Mouse (Mus musculus) lung, adult 18-20 months (tissue): Measurements from ENCODE around the gene Fgfr1op.

ENCODE experiments used
- DNase-seq, 2 experiments: peaks; one replicate each; pipeline ENCODE4 v3.0.0; 2022; ENCODE audit warnings: mixed read lengths in 2 of 2

Gene Fgfr1op

DNA sequence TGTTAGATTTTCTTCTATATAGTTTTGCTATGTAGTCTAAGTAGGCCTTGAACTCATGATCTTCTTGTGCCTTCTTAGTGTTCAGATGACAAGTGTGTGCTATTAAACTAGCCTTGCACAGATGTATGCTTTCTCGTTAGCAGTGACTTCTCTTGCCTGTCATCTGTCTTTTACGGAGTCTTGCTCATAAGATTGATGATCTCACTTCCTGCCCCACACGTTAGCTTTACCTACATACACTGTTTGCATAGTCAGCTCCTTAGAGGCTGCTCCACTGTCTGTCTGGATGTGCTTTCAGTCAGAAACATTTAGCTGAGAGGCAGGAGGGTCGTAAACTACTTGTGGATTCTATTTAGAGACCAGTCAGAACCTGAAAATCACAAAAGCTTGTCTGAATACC lies 5.8 kb downstream of the Fgfr1op start:
- no peak for DNase-seq

DNA sequence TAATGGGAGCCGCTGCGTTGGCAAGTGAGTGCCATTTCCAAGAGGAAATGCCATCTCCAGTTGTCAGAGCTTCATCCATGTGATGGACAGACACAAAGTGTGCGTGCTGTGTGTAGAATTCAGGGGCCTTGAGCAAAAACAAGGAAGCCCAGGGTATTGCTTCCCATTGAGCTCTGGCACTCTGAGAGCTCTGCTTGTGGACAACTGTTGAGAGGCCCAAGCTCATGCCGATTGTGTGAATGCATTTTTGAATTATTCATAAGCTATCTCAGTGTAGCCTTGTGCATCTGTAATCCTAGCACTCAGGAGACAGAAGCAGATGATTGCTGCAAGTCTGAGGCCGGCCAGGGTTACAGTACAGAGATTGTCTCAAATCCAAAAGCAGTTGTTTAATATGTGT lies 11.8 kb downstream of the Fgfr1op start:
- DNase-seq: no peak

DNA sequence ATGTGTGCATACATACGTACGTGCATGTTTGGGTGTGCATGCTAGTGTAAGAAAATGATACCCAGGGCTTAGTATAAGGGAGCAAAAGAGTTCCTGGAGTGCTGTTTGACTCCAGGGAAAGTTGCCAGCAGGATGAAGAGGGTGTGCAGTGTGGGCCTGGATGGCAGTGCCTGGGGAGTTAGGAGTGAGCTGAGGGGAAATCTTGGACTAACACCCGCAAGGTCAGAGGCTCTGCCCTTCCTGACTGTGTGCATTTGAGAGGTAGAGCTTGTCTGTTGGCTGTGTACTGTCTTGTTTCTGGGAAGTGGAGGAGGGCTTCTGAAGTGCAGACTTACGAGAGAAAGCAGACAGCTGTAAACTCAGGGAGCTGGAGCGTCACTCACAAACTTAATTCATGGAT lies 18.5 kb downstream of the Fgfr1op start:
- DNase-seq: no peak

DNA sequence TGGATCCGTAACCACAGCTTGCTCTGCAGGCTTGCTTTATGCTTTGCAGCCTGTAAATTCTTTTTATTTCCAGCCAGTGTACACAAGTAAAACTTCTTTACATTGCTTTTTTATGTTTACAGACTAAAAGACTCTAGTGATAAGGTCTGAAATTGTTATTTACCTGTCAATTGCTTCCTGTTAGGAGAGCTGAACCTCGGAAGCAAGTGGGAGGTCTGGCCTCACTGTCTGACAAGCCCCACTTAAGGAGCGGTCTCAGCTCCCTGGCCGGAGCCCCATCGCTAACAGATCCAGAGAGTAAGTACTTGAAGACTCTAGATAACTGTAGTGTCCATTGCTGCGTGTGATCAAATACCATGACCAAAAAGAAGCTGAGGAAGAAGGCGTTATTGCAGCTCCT lies 18.9 kb downstream of the Fgfr1op start:
- DNase-seq: no peak

DNA sequence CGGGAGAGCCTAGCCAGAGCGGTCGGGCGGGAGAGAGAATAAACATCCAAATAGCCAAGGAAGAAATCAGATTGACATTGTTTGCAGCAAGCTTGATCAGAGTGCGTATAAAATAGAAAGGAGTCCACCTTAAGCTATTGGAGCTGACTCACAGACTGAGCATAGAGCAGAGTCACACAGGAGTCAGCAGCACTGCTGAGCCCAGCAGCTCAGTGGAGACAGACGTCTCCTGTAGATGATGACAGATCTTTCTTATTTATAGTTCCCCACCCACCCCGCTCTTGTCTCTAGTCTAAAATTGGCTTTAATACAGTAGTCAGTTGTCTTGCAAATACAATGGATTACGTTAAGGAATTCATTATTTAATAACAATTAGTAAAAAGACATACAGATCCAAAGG lies 28.4 kb downstream of the Fgfr1op start:
- no peak for DNase-seq

DNA sequence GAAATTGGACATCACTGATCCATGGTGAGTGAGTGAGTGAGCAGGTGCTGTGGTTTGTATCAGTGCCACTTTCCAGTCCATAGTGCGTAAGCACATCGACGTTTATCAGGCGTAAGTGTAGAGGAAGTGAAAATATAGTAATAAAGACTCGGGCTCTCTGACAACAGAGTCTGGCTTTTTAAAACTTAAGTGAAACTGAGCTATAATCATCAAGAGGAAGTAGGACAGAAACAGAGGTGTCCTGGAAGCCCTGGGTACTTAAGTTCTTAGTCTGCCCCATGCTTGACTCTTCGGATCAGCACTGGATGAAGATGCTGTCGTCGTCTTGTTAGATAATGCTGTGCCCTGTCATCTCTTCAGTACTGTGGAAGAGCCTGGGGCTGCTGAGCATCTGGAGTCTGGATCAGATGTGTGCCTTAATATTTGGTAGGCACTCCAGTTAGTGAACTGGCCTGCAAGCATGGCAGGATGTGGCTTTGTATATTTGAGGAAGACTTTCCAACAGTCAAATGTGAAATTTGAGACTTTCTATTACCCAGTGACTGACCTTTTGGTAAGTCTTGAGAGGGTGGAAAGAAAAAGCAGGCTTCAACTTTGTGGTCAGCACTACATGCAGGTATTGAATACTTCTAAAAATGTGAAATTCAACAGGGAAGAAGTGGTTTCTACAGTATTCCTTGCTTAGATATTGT lies 30.5 kb downstream of the Fgfr1op start:
- peak in 1 of 2 experiments; percentile 14 for DNase-seq

DNA sequence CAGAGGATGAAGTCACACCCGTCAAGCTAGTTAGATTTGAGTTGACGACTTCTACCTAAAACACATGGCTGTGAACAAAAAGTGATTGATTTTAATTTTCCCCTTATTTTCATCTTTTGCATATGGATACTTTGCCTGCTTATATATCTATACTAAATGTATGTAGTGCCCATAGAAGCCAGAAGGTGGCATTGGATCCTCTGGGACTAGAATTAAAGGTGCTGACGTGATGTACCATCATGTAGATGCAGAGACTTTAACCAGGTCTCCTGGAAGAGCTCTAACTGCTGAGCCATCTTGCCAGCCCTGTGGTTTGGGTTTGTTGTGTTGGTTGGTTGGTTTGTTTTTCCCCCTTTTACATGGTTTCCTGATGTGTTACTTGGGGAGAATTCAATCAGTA lies 32.4 kb downstream of the Fgfr1op start:
- no peak for DNase-seq

DNA sequence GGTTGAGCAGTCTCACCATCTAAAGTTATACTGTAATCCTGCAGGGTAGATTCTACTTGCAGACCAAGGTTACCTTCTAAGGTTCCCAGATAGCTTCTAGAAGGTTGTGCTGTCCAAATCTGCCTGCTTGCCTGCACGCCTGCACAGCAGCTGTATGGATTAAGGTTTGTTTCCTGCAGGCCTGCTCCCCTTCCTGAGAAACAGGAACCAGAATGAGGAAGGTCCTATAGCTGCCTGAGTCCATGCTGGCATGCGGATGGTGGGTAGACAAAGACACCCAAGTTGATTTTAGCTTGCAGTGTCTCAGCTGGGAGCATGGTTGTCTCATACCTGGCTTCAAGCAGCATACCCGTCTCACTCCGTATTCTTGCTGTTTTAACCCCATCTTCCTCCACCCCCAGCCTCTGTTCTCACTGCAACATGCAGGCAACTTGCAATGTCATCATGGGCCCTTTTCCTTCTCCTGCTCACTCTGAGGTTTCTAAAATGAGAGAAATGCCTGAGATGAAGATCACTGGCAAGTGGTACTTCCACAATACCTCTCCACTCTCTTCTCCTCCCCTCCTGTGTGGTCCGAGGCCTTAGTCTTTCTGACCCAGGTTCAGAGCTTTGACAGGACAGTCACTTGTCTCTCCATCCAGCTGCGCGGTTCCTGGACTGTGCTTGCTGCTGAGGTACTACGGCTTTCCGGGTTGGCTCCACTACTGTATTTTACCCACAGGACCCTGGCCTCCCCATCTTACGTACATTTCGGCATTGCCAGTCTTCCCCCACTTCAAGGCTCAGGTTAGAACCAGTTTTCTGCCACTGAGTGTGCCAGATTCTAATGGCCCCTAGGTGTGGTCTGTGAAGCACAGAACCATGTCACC lies 34.0 kb downstream of the Fgfr1op start:
- no peak for DNase-seq

DNA sequence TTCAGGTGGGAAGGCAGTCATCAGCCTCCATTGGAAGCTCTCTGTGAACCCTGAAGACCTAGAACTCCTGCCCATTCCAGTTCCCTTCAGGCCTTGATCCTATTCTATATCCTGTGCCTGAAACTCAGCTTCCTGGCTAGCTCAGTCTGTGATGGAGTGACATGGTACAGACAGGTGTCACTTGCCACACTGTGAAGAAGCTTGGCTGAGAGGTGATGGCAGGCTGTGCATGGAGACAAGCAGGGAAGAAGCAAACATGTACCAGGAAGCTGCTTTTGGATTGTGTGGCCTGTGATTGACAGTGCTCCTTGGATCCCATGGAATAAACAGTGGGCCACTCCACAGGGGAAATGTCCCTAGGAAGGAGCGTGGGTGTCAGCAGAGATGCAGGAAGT lies 34.6 kb downstream of the Fgfr1op start:
- DNase-seq: no peak

DNA sequence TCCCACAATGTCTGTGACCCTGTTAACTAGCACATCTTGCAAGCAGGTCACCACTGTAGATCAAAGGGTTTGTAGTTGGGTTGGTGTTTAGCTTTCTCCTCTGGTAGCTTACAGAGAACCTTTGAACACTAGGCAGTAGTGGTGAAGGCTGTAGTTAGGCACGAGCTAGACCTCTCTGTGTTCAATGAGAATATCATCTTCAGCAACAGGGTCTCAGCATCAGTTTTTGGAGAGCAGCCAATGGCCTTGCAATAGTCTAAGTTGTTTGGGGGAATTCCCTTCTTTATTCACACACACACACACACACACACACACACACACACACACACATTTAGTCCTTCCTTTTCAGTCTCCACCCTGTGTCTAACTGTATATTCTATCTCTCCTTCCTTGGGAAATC lies 38.2 kb downstream of the Fgfr1op start:
- DNase-seq: no peak

DNA sequence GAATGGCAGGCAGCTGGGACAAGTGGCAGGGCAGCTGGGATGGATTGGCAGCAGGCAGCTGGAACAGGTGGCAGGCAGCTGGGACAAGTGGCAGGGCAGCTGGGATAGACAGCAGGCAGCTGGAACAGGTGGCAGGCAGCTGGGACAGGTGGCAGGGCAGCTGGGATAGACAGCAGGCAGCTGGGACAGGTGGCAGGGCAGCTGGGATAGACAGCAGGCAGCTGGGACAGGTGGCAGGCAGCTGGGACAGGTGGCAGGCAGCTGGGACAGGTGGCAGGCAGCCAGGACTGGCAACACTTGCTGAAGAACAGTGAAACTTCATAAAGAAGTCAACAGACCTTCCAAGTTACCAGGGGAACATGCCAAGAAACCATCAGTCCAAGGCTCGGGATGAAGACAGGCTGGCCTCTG lies 39.9 kb downstream of the Fgfr1op start:
- peak in 1 of 2 experiments; percentile 30 for DNase-seq

DNA sequence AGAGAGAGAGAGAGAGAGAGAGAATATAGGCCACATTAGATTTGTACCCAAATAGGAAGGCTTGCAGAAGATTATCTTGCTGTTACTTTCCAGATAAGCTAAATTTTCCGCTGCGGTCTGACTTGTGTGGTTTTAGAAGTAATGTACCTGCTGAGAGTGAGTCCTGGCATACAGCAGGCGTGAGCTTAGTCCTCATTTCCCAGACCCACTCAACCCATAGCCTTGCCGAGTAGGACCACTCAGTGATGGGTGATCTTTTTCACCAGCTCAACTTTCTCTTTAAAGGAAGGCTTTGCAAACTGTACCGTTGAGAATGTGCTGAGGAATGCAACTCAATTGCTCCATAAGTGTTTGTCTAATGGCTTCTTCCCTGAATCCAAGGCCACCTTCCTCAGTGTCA lies 41.4 kb downstream of the Fgfr1op start:
- no peak for DNase-seq

DNA sequence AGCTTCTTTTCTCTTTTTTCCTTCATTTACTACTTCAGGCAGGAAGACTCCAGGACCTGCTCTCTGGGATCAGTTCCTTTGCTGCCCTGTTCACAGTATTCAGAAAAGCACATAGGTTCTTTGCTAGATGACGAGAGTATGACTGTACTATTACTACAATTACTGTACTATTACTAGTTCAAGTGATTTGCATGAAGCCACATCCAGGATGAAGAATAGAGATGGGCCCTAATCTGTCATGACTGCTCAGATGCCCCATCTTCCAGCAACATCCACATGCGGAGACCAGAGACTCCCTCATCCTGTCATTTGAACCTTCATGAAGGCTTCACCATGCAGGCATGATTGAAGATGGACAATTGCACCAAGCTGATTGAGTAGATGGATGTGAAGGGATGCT lies 44.4 kb downstream of the Fgfr1op start:
- no peak for DNase-seq

DNA sequence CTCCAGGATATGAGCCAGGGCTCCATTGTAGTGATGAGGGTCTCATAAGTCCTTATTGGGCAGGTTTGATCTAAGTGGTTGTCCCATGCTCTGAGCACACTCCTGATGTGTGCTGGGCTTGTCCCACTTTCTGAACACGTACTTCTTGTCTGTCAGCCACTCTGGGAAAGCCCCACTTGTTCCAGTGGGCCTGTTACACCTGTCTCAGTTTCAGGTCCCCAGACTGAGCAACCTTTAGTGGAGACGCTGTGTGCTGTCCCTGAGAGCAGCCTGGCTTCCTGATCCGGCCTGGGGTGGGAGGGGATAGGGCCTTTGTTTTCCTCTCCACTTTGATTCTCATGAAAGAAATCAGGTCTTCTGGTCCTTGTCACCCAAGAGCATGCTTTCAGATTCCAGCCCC lies 44.9 kb downstream of the Fgfr1op start:
- DNase-seq: no peak

DNA sequence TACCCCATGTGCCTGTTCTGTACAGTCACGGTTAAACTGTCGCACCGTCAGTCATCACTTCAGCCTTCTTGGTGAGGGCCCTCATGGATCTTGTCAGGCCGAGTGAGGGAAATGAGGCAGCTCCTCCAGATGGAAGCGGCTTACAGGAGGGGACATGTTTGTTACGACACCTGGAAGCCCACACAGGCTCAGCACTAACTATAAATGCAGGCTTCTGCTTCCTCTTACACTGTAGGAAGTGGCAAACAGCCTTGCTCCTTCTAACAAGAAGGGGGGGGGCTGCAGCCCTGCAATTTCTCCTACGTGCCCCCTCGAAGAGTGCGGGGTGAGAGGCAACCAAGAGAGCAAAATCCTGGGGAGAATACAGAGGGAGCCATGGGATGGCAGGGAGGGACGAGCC lies 45.4 kb downstream of the Fgfr1op start:
- DNase-seq: no peak

DNA sequence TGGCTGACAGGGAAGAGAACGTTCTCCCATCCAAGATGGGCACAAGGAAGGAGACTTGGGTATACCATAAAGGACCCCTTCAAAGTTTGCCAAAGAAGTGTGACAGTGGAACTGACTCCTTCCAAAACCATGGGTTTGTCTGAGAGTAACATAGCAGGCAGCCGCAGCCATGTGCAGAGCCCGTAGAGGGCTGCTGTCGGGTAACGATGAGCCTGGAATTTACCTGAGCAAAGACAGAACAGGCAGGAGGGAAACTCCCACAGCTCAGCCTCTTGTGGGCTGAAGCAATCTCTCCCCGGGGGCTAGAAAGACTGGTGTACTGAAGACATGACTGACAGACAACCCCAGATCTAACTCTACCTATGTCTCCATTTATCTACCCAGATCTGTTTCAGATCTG lies 46.1 kb downstream of the Fgfr1op start:
- DNase-seq: no peak

DNA sequence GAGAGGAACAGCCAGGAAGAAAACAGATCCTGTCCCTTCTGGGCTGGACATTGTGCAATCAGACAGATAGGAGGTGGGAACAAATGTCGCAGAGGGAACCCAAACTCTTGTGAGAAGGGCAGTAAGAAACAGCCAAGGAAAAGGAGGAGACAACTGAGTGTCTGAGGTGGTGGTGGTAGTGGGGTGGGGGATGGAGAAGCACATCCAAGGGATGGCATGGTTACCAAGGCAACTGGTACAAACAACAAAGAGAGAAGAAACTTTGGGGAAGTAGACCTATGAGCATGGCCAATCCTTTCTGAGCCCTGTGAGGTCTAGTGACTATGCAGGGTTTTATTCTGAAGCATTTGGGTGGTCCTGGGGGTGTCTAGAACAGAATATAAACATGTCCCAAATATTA lies 49.1 kb downstream of the Fgfr1op start:
- no peak for DNase-seq

DNA sequence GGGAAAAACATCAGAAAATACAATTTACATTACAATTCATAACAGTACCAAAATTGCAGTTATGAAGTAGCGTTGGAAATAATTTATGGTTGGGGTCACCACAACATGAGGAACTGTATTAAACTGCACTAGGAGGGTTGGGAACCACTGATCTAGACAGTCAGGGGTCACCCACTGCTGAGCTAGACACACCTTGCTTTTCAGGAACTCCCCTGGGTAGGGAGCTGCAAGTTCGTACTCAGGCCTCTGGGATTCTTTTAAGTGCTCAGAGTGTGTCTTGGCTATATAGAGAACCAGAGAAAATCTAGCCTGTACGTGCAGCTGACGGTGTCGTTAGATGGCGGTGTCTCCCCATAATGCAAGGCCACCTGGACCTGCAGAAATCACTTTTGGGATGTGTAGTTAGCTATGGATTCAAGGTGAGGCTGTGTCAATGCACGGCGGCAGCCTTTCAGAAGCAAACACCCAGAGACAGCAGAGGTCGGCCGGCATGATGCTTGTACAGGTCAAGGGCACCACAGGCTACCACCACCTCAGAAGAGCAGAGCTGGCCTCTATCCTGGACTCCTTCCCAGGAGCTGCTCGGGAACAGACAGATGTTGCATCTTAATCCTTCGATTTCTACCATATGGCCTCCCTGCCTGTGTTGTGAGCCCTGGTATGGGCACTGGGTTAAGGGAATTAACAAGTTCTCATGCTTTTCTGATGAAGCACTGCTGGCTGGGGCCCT lies 49.9 kb downstream of the Fgfr1op start:
- no peak for DNase-seq

DNA sequence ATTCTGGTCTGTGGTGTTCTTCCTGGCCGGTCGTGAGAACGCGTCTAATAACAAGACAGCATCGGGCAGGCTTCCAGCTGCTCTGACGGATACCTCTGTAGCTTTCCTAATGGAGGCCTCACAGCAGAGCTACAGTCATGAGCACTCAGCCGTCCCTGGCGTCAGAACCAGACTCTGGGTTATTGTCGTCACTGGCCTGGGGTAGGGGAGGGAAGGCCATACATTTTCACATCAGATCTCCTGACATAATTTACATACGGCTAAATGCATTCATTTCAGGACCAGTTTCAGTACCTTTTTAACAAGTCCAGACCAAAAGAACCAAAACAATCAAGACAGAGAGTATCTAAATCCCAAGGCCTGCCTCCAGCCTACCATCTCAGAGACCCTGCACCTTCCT lies 57.9 kb downstream of the Fgfr1op start:
- DNase-seq: no peak

DNA sequence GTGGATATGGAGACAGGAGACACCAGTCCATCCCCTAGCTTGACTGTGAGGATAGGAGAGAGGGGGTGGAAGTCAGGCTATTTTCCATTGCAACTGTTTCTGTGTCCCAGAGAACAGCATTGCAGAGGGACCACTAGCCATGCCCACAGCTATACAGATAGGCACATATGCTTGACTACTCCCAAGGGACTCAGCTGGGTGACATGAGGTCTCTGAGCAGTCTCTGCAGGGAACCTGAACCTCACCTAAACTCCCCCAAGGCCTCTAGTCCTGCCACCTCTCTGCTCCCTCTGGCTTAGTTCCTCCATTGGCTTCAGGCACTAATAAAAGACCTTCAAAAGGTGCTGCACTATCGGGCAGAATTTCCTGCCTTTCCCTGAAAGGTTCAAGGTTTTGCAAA lies 58.8 kb downstream of the Fgfr1op start:
- no peak for DNase-seq

DNA sequence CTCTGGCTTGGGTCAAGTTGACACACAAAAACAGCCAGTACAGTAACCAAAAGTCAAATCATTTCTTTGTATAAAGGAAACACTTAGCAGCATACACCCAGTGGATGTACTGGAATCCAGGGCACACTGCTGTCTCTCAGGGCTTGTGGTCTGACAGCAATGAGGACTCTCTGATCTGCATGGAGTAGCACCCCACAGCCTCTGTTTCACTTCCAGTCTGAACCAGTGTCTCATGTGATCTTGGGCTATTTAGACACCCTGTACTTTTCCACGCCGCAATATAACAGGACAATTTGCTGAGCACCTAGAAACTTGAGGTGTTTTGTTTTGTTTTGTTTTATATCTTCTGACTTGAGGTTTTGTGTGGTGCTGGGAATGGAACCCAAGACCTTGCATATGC lies 59.9 kb downstream of the Fgfr1op start:
- DNase-seq: no peak

DNA sequence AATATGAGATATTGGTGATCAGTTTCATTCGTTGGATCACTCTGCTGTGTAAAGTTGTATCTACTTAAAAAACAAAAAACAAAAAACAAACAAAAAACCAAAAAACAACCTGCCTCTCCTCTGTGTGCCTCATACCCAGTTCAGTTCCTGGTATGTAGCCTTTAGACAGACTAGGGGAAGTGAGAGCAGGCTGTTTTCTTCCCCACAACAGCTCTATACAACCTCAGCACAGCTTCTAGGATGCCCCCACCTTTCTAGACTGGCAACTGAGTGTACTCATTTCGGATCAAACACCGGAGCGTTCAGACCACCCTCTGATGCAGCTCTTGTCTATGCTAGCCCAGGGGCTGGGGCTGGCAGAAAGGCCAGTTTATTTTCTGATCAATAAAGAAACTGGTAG lies 60.4 kb downstream of the Fgfr1op start:
- no peak for DNase-seq

DNA sequence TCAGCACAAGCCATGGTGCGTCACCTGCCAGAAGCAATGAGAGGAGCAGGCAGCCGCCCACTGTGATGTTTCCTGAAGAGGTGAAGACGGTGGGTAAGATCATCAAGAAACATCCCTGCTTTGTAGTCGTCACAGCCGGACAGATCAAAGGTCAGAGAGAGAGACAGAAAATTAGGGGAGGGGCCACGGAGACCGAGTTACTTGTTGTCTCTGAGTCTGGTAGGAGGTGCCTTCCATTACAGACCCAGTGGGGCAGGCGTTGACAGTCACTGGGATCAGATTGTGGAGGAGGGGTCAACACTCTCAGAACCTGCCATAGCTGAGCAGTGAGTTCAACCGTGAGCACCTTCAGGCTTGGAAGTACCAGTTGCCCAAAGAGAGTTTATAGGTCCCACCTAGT lies 63.3 kb downstream of the Fgfr1op start:
- no peak for DNase-seq

DNA sequence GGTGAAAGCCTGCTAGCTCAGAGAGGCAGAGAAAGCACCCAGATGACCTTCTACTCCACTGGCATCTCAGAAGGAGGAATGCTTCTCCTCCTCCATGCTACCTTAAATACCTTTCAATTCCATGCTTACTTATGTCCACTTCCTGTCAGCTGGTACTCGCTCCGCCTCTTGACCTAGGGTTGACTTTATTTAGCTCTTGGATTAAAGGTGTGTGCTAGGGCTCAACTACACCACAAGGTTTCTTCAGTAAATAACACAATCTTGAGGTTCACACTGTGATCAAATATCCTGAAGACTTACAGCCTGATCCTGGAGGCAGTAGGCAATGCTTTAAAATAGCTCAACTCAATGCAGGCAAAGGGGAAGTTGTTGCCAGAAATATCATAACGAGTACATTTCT lies 64.3 kb downstream of the Fgfr1op start:
- no peak for DNase-seq
